ENCODE assay signal across 8 mouse cellular contexts in genomic region chr2:11664367-11664766, GRCm38 (mm10). TPM values are rescaled to one million over a fixed set of nuclear protein-coding genes. Genes with fewer than 3 reads are reported as not detected.
DNase-seq lines count a peak whose midpoint lies in the region; ATAC-seq and TF ChIP-seq lines count a peak whose summit lies in the region.

No protein-coding gene starts in this region.

- H3K9ac ChIP-seq in heart, adult 2 months (ENCODE audit: low read depth, low read length): no peak overlapping the region
- no peak overlapping the region for H3K9ac ChIP-seq in lung, embryonic 16.5 days (ENCODE audit: low read length)

- DNase-seq in thymus, adult 2 months: peak; percentile 31
- DNase-seq in thymus, adult 18-20 months: no peak
- DNase-seq in cerebellum, adult 2 months: peak; percentile 18 to 22
- peak in 1 of 2 experiments; percentile 56 for DNase-seq in heart, adult 2 months
- peak; percentile 45 for DNase-seq in kidney, adult 18-20 months
- peak; percentile 65 for DNase-seq in right cerebral cortex, postnatal 14 days

- no peak for ATAC-seq in lung, embryonic 16.5 days (ENCODE audit: low read depth)
- ATAC-seq in inflammation-experienced regulatory T-cells, adult 6 months: no peak

- peak overlapping the region; percentile 47 for H3K4me2 ChIP-seq in lung, embryonic 16.5 days (ENCODE audit: low read depth, low read length)

- H3K36me3 ChIP-seq in thymus, adult 2 months (ENCODE audit: control insufficient read depth, insufficient read depth, low read length): no peaks in the 10 kb centered on the region
- H3K36me3 ChIP-seq in heart, adult 2 months (ENCODE audit: control insufficient read depth, insufficient read depth, low read length): no peaks in the 10 kb centered on the region
- H3K36me3 ChIP-seq in lung, embryonic 16.5 days (ENCODE audit: control insufficient read depth, insufficient read depth, low read length): no peaks in the 10 kb centered on the region

- no peaks in the 10 kb centered on the region for H3K27me3 ChIP-seq in thymus, adult 2 months (ENCODE audit: control insufficient read depth, insufficient read depth, low read length)
- no peaks in the 10 kb centered on the region for H3K27me3 ChIP-seq in cerebellum, adult 2 months (ENCODE audit: control insufficient read depth, insufficient read depth, low read length)
- H3K27me3 ChIP-seq in heart, adult 2 months (ENCODE audit: control insufficient read depth, insufficient read depth, low read length): no peaks in the 10 kb centered on the region
- H3K27me3 ChIP-seq in lung, embryonic 16.5 days (ENCODE audit: control insufficient read depth, insufficient read depth, low read depth, low read length): no peaks in the 10 kb centered on the region

- peaks cover 31% of the 10 kb centered on the region for H3K4me1 ChIP-seq in thymus, adult 2 months (replicated peaks; ENCODE audit: control insufficient read depth, insufficient read depth, low read length)
- no peaks in the 10 kb centered on the region for H3K4me1 ChIP-seq in cerebellum, adult 2 months (ENCODE audit: control insufficient read depth, insufficient read depth, low read length)
- peaks cover 2% of the 10 kb centered on the region for H3K4me1 ChIP-seq in heart, adult 2 months (ENCODE audit: control insufficient read depth, insufficient read depth, low read length)
- no peaks in the 10 kb centered on the region for H3K4me1 ChIP-seq in lung, embryonic 16.5 days (replicated peaks; ENCODE audit: control insufficient read depth, insufficient read depth, low read length)

- no peaks in the 10 kb centered on the region for H3K9me3 ChIP-seq in lung, embryonic 16.5 days (ENCODE audit: control insufficient read depth, low read length)

- 76% methylated on average over 6 of the region's 6 CpGs for WGBS in thymus, adult 2 months
- WGBS in cerebellum, adult 2 months: 44% methylated on average over 6 of the region's 6 CpGs
- WGBS in heart, adult 2 months: 34% methylated on average over 6 of the region's 6 CpGs
- WGBS in lung, embryonic 16.5 days: 48% methylated on average over 6 of the region's 6 CpGs

- intact Hi-C loops in heart, adult 2 months (cut with DNase I): loop anchor here (2.0 to 5.0 kb wide), 3 partner anchors 22 to 208 kb away; no protein-coding TSS in a partner anchor

- no peak for TF ChIP-seq CTCF in thymus, adult 2 months (IDR thresholded peaks at IDR 0.05; ENCODE audit: borderline replicate concordance, control insufficient read depth, extremely low read depth, insufficient read depth, low read length, poor library complexity)
- TF ChIP-seq CTCF in cerebellum, adult 2 months (IDR thresholded peaks at IDR 0.05; ENCODE audit: borderline replicate concordance, insufficient read depth, low read depth, low read length): no peak
- no peak; the same call in 1 of the 2 replicates for TF ChIP-seq CTCF in heart, adult 2 months (IDR thresholded peaks at IDR 0.05)

- no peak for TF ChIP-seq EP300 in heart, adult 2 months (IDR thresholded peaks at IDR 0.05; ENCODE audit: insufficient read depth, low read depth, low read length)

- H3K79me2 ChIP-seq in heart, adult 2 months (replicated peaks; ENCODE audit: control insufficient read depth, insufficient read depth, low read length): no peaks in the 10 kb centered on the region

- H3K27ac ChIP-seq in thymus, adult 2 months (ENCODE audit: control insufficient read depth, insufficient read depth, low read length): 0 out of 2 replicates have a peak overlapping the region, but pooled peaks have one; percentile 1
- no peak overlapping the region for H3K27ac ChIP-seq in cerebellum, adult 2 months (ENCODE audit: insufficient read depth, low read length)
- H3K27ac ChIP-seq in heart, adult 2 months: peak overlapping the region; percentile 54
- H3K27ac ChIP-seq in lung, embryonic 16.5 days (ENCODE audit: low read length): no peak overlapping the region

- no peak overlapping the region for H3K4me3 ChIP-seq in thymus, adult 2 months (ENCODE audit: control insufficient read depth, insufficient read depth, low read length)
- H3K4me3 ChIP-seq in cerebellum, adult 2 months (replicated peaks; ENCODE audit: insufficient read depth, low read depth, low read length): peak overlapping the region; percentile 23
- peak overlapping the region; percentile 30; the same call in 1 of the 2 replicates for H3K4me3 ChIP-seq in heart, adult 2 months
- peak overlapping the region; percentile 24 for H3K4me3 ChIP-seq in lung, embryonic 16.5 days (ENCODE audit: low read length)

- no peak for TF ChIP-seq POLR2A in thymus, adult 2 months (IDR thresholded peaks at IDR 0.05; ENCODE audit: control insufficient read depth, extremely low read depth, insufficient read depth, low read length, poor library complexity)
- no peak for TF ChIP-seq POLR2A in cerebellum, adult 2 months (IDR thresholded peaks at IDR 0.05; ENCODE audit: borderline replicate concordance, insufficient read depth, low read length)
- TF ChIP-seq POLR2A in heart, adult 2 months (IDR thresholded peaks at IDR 0.05; ENCODE audit: insufficient read depth, low read depth, low read length): no peak

RNA-seq across cellular contexts. Expression of gene Il2ra, which starts 21.8 kb away (rescaled TPM):
- polyA plus RNA-seq in thymus, adult 2 months (2012; rRNA removed): 19.5 and 19.7 TPM in 2 replicates
- polyA plus RNA-seq in cerebellum, adult 2 months (2012; rRNA removed): 0.22 and 0.28 TPM in 2 replicates
- under 1 TPM; 0.80 to 0.81 TPM for total RNA-seq in heart, adult 2 months (2021)
- 0.78 and 0.97 TPM in 2 replicates for polyA plus RNA-seq in heart, adult 2 months (2012; rRNA removed)
- 1.9 and 3.1 TPM in 2 replicates for polyA plus RNA-seq in lung, embryonic 16.5 days (2015; fragmentation: Nextera tagmentation; extraction: Ambion mirVana)
- polyA plus RNA-seq in inflammation-experienced regulatory T-cells, adult 6 months (2017; shearing (Covaris generic)): 100 to 1,000 TPM in 2 of 3 experiments, 10 to 100 TPM in 1; 79.6 to 261 (median 234) TPM

RNA-seq across cellular contexts. Expression of gene Gm17490, which starts 38.3 kb away (rescaled TPM):
- polyA plus RNA-seq in thymus, adult 2 months (2012; rRNA removed): not detected in 2 replicates
- not detected in 2 replicates for polyA plus RNA-seq in cerebellum, adult 2 months (2012; rRNA removed)
- not detected for total RNA-seq in heart, adult 2 months (2021)
- not detected in 2 replicates for polyA plus RNA-seq in heart, adult 2 months (2012; rRNA removed)
- polyA plus RNA-seq in lung, embryonic 16.5 days (2015; fragmentation: Nextera tagmentation; extraction: Ambion mirVana): not detected in 2 replicates
- polyA plus RNA-seq in inflammation-experienced regulatory T-cells, adult 6 months (2017; shearing (Covaris generic)): not detected

RNA-seq across cellular contexts. Expression of gene Il15ra, which starts 40.7 kb away (rescaled TPM):
- 86.9 and 99.7 TPM in 2 replicates for polyA plus RNA-seq in thymus, adult 2 months (2012; rRNA removed)
- polyA plus RNA-seq in cerebellum, adult 2 months (2012; rRNA removed): 11.1 and 16.5 TPM in 2 replicates
- total RNA-seq in heart, adult 2 months (2021): 10 to 100 TPM; 24.4 to 31.2 TPM
- 35.3 and 51.4 TPM in 2 replicates for polyA plus RNA-seq in heart, adult 2 months (2012; rRNA removed)
- 3.8 and 5.4 TPM in 2 replicates for polyA plus RNA-seq in lung, embryonic 16.5 days (2015; fragmentation: Nextera tagmentation; extraction: Ambion mirVana)
- polyA plus RNA-seq in inflammation-experienced regulatory T-cells, adult 6 months (2017; shearing (Covaris generic)): 10 to 100 TPM; 26.6 to 36.7 (median 29.9) TPM

Comparison
In these comparisons a context has a peak if more than half of its experiments do, and no peak if none do; other contexts are left out.
1. DNase-seq: peak in thymus, adult 2 months (single experiment), cerebellum, adult 2 months (2 of 2), kidney, adult 18-20 months (single experiment) and right cerebral cortex, postnatal 14 days (single experiment); none in thymus, adult 18-20 months (0 of 2).
2. H3K27ac ChIP-seq: peak in thymus, adult 2 months (single experiment) and heart, adult 2 months (single experiment); none in cerebellum, adult 2 months (single experiment) and lung, embryonic 16.5 days (single experiment).